Mouse (Mus musculus) heart, postnatal 25 days (tissue): Measurements from ENCODE around the gene Wdr64. TPM values are rescaled to one million over a fixed set of nuclear protein-coding genes. Genes with fewer than 3 reads are reported as not detected.

ENCODE experiments used
- DNase-seq: peaks from one replicate; pipeline ENCODE4 v3.0.0; 2022; ENCODE audit warnings: low spot score
- intact Hi-C: fragments of 180-260 bp; cut with DNase I; formaldehyde crosslinking; loops from one replicate; pipeline ENCODE4 v1.15.1; 2025
- total RNA-seq, 2 experiments: library from RNA; stranded (reverse); gene quantifications; 2 replicates each; pipeline ENCODE4 v1.2.3; 2021

Gene Wdr64
- total RNA-seq = not detected

- intact Hi-C loops = loop anchor here (10.0 kb wide), 1 partner anchor 227 kb away; the partner anchor contains the start of gene Gm38100
- no peak for DNase-seq
Observed at GRCm38 (mm10) chr1:175698293-175698692, at the start of gene Wdr64. Gene Wdr64 (plus strand): TSS chr1:175698593.

- intact Hi-C loops = no loop called here
- no peak for DNase-seq
Observed at GRCm38 (mm10) chr1:175648615-175649014, 49.8 kb upstream of the Wdr64 start.

- intact Hi-C loops = no loop called here
- DNase-seq = no peak
Observed at GRCm38 (mm10) chr1:175659900-175660299, 38.5 kb upstream of the Wdr64 start.

GRCm38 (mm10) chr1:175668666-175669405 is 29.6 kb upstream of the Wdr64 start:
- DNase-seq = no peak
- intact Hi-C loops = loop anchor here (5.0 kb wide), 2 partner anchors 42 to 627 kb away; partner anchors contain the start of gene Fh1

- no peak for DNase-seq
- intact Hi-C loops = loop anchor here (5.0 kb wide), 2 partner anchors 42 to 627 kb away; partner anchors contain the start of gene Fh1
Observed at GRCm38 (mm10) chr1:175669456-175669855, 28.9 kb upstream of the Wdr64 start.

- DNase-seq = no peak
- intact Hi-C loops = no loop called here
Observed at GRCm38 (mm10) chr1:175670042-175670441, 28.4 kb upstream of the Wdr64 start.

GRCm38 (mm10) chr1:175671626-175672025 is 26.8 kb upstream of the Wdr64 start:
- intact Hi-C loops = no loop called here
- DNase-seq = no peak

- intact Hi-C loops = no loop called here
- DNase-seq = no peak
Observed at GRCm38 (mm10) chr1:175673563-175674325, 24.6 kb upstream of the Wdr64 start.

GRCm38 (mm10) chr1:175675116-175675515 is 23.3 kb upstream of the Wdr64 start:
- no peak for DNase-seq
- intact Hi-C loops = no loop called here

GRCm38 (mm10) chr1:175677459-175677858 is 20.9 kb upstream of the Wdr64 start:
- DNase-seq = no peak
- intact Hi-C loops = no loop called here

- intact Hi-C loops = no loop called here
- no peak for DNase-seq
Observed at GRCm38 (mm10) chr1:175680995-175681394, 17.4 kb upstream of the Wdr64 start.

GRCm38 (mm10) chr1:175691686-175692245 is 6.6 kb upstream of the Wdr64 start:
- intact Hi-C loops = loop anchor here (2.0 to 10.0 kb wide), 3 partner anchors 67 to 233 kb away; partner anchors contain the start of genes Exo1, Fh1 and Gm38100
- DNase-seq = no peak

GRCm38 (mm10) chr1:175692246-175692996 is 6.0 kb upstream of the Wdr64 start, which contains the start of the genes Opn3 and Chml:
Gene Opn3 (minus strand): TSS chr1:175692776.
Gene Chml (minus strand): TSS chr1:175692901.
- intact Hi-C loops = loop anchor here (2.0 to 10.0 kb wide), 3 partner anchors 68 to 232 kb away; partner anchors contain the start of genes Exo1, Fh1 and Gm38100
- peak; percentile 98 for DNase-seq

- DNase-seq = no peak
- intact Hi-C loops = loop anchor here (2.0 to 10.0 kb wide), 3 partner anchors 68 to 232 kb away; partner anchors contain the start of genes Exo1, Fh1 and Gm38100
Observed at GRCm38 (mm10) chr1:175692997-175693361, 5.4 kb upstream of the Wdr64 start.

GRCm38 (mm10) chr1:175693429-175693960 is 4.9 kb upstream of the Wdr64 start:
- intact Hi-C loops = loop anchor here (2.0 to 10.0 kb wide), 3 partner anchors 69 to 231 kb away; partner anchors contain the start of genes Exo1, Fh1 and Gm38100
- no peak for DNase-seq

- no peak for DNase-seq
- intact Hi-C loops = loop anchor here (10.0 kb wide), 1 partner anchor 225 kb away; the partner anchor contains the start of gene Gm38100
Observed at GRCm38 (mm10) chr1:175699375-175699774, 982 bp downstream of the Wdr64 start.

- intact Hi-C loops = loop anchor here (10.0 kb wide), 1 partner anchor 225 kb away; the partner anchor contains the start of gene Gm38100
- no peak for DNase-seq
Observed at GRCm38 (mm10) chr1:175699796-175700195, 1.4 kb downstream of the Wdr64 start.

GRCm38 (mm10) chr1:175701145-175701544 is 2.8 kb downstream of the Wdr64 start:
- intact Hi-C loops = no loop called here
- DNase-seq = no peak

GRCm38 (mm10) chr1:175707599-175707998 is 9.2 kb downstream of the Wdr64 start:
- no peak for DNase-seq
- intact Hi-C loops = no loop called here
